Mouse (Mus musculus) heart, adult 2 months (tissue): Measurements from ENCODE around the gene Pde4b. TPM values are rescaled to one million over a fixed set of nuclear protein-coding genes. Genes with fewer than 3 reads are reported as not detected.

ENCODE experiments used
- DNase-seq, 2 experiments: peaks; one replicate each; pipeline ENCODE4 v3.0.0; 2021
- H3K27ac ChIP-seq: fragments of 200-600 bp; 2 replicates; pipeline ENCODE4 v1.8.1; 2022
- H3K27me3 ChIP-seq: fragments of 200-500 bp; 2 replicates; pipeline ENCODE4 v1.6.1; 2012; ENCODE audit warnings: mild to moderate bottlenecking, low read length, inconsistent platforms, mixed read lengths; ENCODE audit not compliant: control insufficient read depth, insufficient read depth
- H3K36me3 ChIP-seq: fragments of 200-500 bp; 2 replicates; pipeline ENCODE4 v1.6.1; 2012; ENCODE audit warnings: low read length, inconsistent platforms; ENCODE audit not compliant: control insufficient read depth, insufficient read depth
- H3K4me1 ChIP-seq: fragments of 200-500 bp; 2 replicates; pipeline ENCODE4 v1.6.1; 2011; ENCODE audit warnings: low read length; ENCODE audit not compliant: control insufficient read depth, insufficient read depth
- H3K4me3 ChIP-seq: fragments of 200-600 bp; 2 replicates; pipeline ENCODE4 v1.8.1; 2022
- H3K79me2 ChIP-seq: fragments of 200-500 bp; replicated peaks from 2 replicates; pipeline ENCODE4 v1.6.1; 2012; ENCODE audit warnings: mild to moderate bottlenecking, inconsistent platforms, low read length, moderate library complexity, mixed read lengths; ENCODE audit not compliant: control insufficient read depth, insufficient read depth
- H3K9ac ChIP-seq: fragments of 200-500 bp; 2 replicates; pipeline ENCODE4 v1.6.1; 2012; ENCODE audit warnings: low read depth, mild to moderate bottlenecking, control low read depth, inconsistent platforms, low read length, mixed read lengths
- CTCF ChIP-seq: fragments of 200-600 bp; IDR thresholded peaks from 2 replicates; pipeline ENCODE4 v1.8.1; 2022; ENCODE audit warnings: antibody characterized with exemption, mild to moderate bottlenecking, moderate library complexity
- EP300 ChIP-seq: fragments of 200-500 bp; IDR thresholded peaks from 2 replicates; pipeline ENCODE4 v1.6.1; 2011; ENCODE audit warnings: low read depth, low read length, control low read depth; ENCODE audit not compliant: insufficient read depth
- POLR2A ChIP-seq: fragments of 200-500 bp; IDR thresholded peaks from 2 replicates; pipeline ENCODE4 v1.6.1; 2011; ENCODE audit warnings: mild to moderate bottlenecking, low read depth, low read length, control low read depth; ENCODE audit not compliant: insufficient read depth
- WGBS: fragments of 180-500 bp; shearing (Covaris S2); methylation state at CpG from one replicate; pipeline ENCODE4 v1.1.7; 2018; 5-methylcytosine and 5-hydroxymethylcytosine counted together
- intact Hi-C: fragments of 180-260 bp; cut with DNase I; formaldehyde crosslinking; loops from one replicate; pipeline ENCODE4 v1.15.1; 2025
- polyA plus RNA-seq: library from polyadenylated mRNA; depleted of rRNA; stranded (reverse); fragments of >200 nt; gene quantifications from 2 replicates; pipeline ENCODE4 v1.2.3, GENCODE M21; 2012
- total RNA-seq, 2 experiments: library from RNA; stranded (reverse); gene quantifications; 2 replicates each; pipeline ENCODE4 v1.2.3; 2021

Pde4b gene
- total and polyA plus RNA-seq, 3 experiments, result 16.3 to 29.4 (median 28.2) TPM

DNA sequence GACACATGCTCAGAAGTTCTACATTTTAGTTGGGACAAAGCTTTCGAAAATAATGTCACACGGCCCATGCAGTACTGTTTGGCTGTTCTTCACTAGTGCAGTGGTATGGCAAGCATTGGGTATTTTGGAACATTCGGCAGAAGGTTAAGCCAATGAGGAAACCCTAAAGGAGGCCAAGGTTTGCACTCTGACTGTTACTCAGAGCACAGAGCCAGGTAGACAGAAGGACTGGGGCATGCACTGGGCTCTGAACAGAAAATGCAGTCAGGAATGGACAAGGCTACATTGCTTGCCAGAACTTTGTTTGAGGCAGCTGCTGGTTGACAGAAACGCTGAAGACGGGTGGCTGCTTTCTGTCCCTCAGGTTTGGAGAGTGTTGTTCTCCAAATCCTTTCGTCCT lies 19.4 kb downstream of the Pde4b start:
- no peak overlapping the region for H3K27ac ChIP-seq
- H3K27me3 ChIP-seq, result no peaks in the 10 kb centered on the region
- no peak overlapping the region for H3K4me3 ChIP-seq
- WGBS, result 84% methylated on average over 6 of the region's 6 CpGs
- TF ChIP-seq EP300, result no peak
- no peak for TF ChIP-seq POLR2A
- TF ChIP-seq CTCF, result no peak
- H3K79me2 ChIP-seq, result no peaks in the 10 kb centered on the region
- H3K36me3 ChIP-seq, result no peaks in the 10 kb centered on the region
- peaks cover 2% of the 10 kb centered on the region; the same call in 1 of the 2 replicates for H3K4me1 ChIP-seq
- DNase-seq, result no peak
- intact Hi-C loops, result no loop called here
- no peak overlapping the region for H3K9ac ChIP-seq

GRCm38 (mm10) chr4:102119454-102119853 lies 32.1 kb downstream of the Pde4b start:
- H3K27ac ChIP-seq, result no peak overlapping the region
- no peaks in the 10 kb centered on the region for H3K27me3 ChIP-seq
- TF ChIP-seq POLR2A (no peak), CTCF (no peak), EP300 (no peak)
- no peak overlapping the region for H3K9ac ChIP-seq
- no peaks in the 10 kb centered on the region for H3K4me1 ChIP-seq
- DNase-seq, result no peak
- H3K4me3 ChIP-seq, result no peak overlapping the region
- H3K36me3 ChIP-seq, result no peaks in the 10 kb centered on the region
- WGBS, result 96% methylated on average over 3 of the region's 3 CpGs
- no peaks in the 10 kb centered on the region for H3K79me2 ChIP-seq
- intact Hi-C loops, result no loop called here

- Histone ChIP-seq H3K9ac (no peak overlapping the region), H3K79me2 (no peaks in the 10 kb centered on the region), H3K36me3 (no peaks in the 10 kb centered on the region), H3K4me3 (no peak overlapping the region), H3K4me1 (no peaks in the 10 kb centered on the region), H3K27ac (no peak overlapping the region), H3K27me3 (no peaks in the 10 kb centered on the region)
- no peak for DNase-seq
- no peak for TF ChIP-seq POLR2A
- TF ChIP-seq CTCF, result no peak
- TF ChIP-seq EP300, result no peak
- 61% methylated on average over 3 of the region's 3 CpGs for WGBS
- intact Hi-C loops, result no loop called here
Measured at GRCm38 (mm10) chr4:102136366-102136849, 49.1 kb downstream of the Pde4b start.

DNA sequence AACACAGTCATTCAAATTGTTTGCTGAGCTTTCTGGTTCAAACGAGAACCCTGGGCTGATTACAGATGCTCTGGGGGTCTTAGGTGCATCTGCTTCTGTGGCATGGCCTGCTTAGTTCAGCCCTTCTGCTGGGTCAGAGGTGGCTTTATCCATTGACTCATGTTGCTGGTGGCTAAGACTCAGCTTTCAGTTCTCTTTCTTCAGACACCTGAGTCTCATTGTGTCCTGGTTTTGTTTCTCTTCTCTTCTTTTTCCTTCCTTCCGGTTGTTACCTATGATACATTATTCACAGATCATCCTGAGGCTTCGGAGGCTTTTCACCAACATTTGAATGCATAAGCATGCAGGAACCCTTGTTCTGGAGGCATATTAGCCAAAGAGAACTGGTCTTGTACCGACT lies 51.0 kb downstream of the Pde4b start:
- Histone ChIP-seq H3K79me2 (no peaks in the 10 kb centered on the region), H3K27ac (no peak overlapping the region), H3K36me3 (no peaks in the 10 kb centered on the region), H3K4me1 (no peaks in the 10 kb centered on the region), H3K4me3 (no peak overlapping the region), H3K9ac (no peak overlapping the region), H3K27me3 (no peaks in the 10 kb centered on the region)
- TF ChIP-seq EP300, result no peak
- no peak for TF ChIP-seq CTCF
- WGBS, result 78% methylated on average over 4 of the region's 4 CpGs
- no peak for DNase-seq
- intact Hi-C loops, result no loop called here

GRCm38 (mm10) chr4:102141241-102141640 lies 53.9 kb downstream of the Pde4b start:
- WGBS, result 84% methylated on average over 3 of the region's 3 CpGs
- TF ChIP-seq POLR2A (no peak), EP300 (no peak), CTCF (no peak)

DNA sequence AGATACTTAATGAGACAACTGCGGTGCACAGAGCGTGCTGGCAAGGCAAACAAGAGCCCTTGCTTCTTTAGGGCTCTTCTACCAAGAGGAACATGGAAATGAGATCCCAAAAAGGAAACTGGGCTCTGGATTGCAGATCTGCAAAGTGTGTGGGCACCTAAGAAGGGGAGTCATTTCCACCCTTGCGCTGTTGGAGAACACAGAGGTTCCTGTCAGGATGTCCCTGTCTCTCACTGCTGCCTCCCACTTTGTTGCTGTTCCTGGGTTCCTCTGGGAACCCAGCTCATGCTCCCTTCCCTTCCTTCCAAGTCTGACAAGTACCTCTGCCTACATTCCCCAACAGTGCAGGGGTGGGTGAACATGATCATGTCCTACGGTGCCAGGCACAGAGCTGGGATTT lies 61.4 kb downstream of the Pde4b start:
- Histone ChIP-seq H3K4me1 (no peaks in the 10 kb centered on the region), H3K36me3 (no peaks in the 10 kb centered on the region), H3K27me3 (no peaks in the 10 kb centered on the region), H3K27ac (no peak overlapping the region), H3K79me2 (no peaks in the 10 kb centered on the region), H3K4me3 (no peak overlapping the region), H3K9ac (no peak overlapping the region)
- WGBS, result 72% methylated on average over 4 of the region's 4 CpGs
- TF ChIP-seq EP300 (no peak), CTCF (no peak), POLR2A (no peak)
- intact Hi-C loops, result no loop called here
- no peak for DNase-seq

More at GRCm38 (mm10) chr4:102141241-102141640, 53.9 kb downstream of the Pde4b start:
- Histone ChIP-seq H3K27me3 (no peaks in the 10 kb centered on the region), H3K4me3 (no peak overlapping the region), H3K36me3 (no peaks in the 10 kb centered on the region), H3K79me2 (no peaks in the 10 kb centered on the region), H3K4me1 (no peaks in the 10 kb centered on the region), H3K27ac (no peak overlapping the region), H3K9ac (no peak overlapping the region)
- DNase-seq, result no peak
- intact Hi-C loops, result no loop called here

DNA sequence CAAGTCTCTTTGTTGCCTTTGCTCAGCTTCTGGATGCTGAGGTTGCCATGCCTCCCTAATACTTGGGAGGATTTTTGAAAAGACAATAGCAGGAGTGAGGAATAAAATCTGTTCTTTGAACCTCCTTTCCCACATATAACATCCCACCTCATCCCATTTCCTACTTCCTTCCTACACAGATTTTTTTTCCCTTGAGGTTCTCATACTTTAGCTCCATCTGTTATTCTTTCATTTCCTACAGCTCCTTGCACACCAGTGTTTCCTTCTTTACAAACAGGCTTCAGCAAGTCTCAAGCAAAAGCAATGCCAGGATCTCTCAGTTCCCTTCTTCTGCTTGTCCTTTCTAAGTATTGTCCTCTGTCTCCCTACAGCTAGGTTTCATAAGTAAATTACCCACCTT lies 71.8 kb downstream of the Pde4b start:
- no peaks in the 10 kb centered on the region for H3K79me2 ChIP-seq
- H3K27ac ChIP-seq, result no peak overlapping the region
- no peak overlapping the region for H3K4me3 ChIP-seq
- DNase-seq, result no peak
- H3K4me1 ChIP-seq, result no peaks in the 10 kb centered on the region
- H3K9ac ChIP-seq, result no peak overlapping the region
- H3K27me3 ChIP-seq, result no peaks in the 10 kb centered on the region
- TF ChIP-seq CTCF (no peak), EP300 (no peak), POLR2A (no peak)
- intact Hi-C loops, result no loop called here
- no peaks in the 10 kb centered on the region for H3K36me3 ChIP-seq
